Mouse (Mus musculus) MEL (cell line): ENCODE results near the gene Il15ra. TPM values are rescaled to one million over a fixed set of nuclear protein-coding genes. Genes with fewer than 3 reads are reported as not detected.

Experiments used
- DNase-seq: peaks from one replicate; pipeline ENCODE4 v3.0.0; 2011; ENCODE audit warnings: low read depth, low spot score
- H3K27ac ChIP-seq: 2 replicates; pipeline ENCODE4 v1.5.1; 2012; ENCODE audit warnings: low read depth, mild to moderate bottlenecking, control low read depth, low read length, moderate library complexity; ENCODE audit not compliant: control insufficient read depth
- H3K27me3 ChIP-seq, 2 experiments: fragments of 150-350 bp in 1 of 2; sonication (generic) in 1 of 2; 2 replicates each; pipeline ENCODE4 v1.6.1; 2012; ENCODE audit warnings: low read length in 2 of 2, mild to moderate bottlenecking in 2 of 2, improper control_type of control experiment in 1 of 2, moderate library complexity in 1 of 2; ENCODE audit not compliant: insufficient read depth in 2 of 2, control insufficient read depth in 1 of 2
- H3K36me3 ChIP-seq, 2 experiments: 2 replicates each; pipeline ENCODE4 v1.6.1; 2012 to 2014; ENCODE audit warnings: low read length in 2 of 2, improper control_type of control experiment in 1 of 2, inconsistent platforms in 1 of 2, mild to moderate bottlenecking in 1 of 2; ENCODE audit not compliant: insufficient read depth in 2 of 2, control insufficient read depth in 1 of 2
- H3K4me1 ChIP-seq, 2 experiments: fragments of 150-350 bp in 1 of 2; sonication (generic) in 1 of 2; 2 replicates each; pipeline ENCODE4 v1.6.1; 2012; ENCODE audit warnings: low read length in 2 of 2, improper control_type of control experiment in 1 of 2, mild to moderate bottlenecking in 1 of 2; ENCODE audit not compliant: insufficient read depth in 2 of 2, control insufficient read depth in 1 of 2
- H3K4me3 ChIP-seq, 2 experiments: fragments of 150-350 bp in 1 of 2; sonication (generic) in 1 of 2; 2 replicates each; pipeline ENCODE4 v1.5.1; 2012; ENCODE audit warnings: low read depth in 2 of 2, low read length in 2 of 2, mild to moderate bottlenecking in 2 of 2, moderate library complexity in 2 of 2, control low read depth in 1 of 2, improper control_type of control experiment in 1 of 2; ENCODE audit not compliant: control insufficient read depth in 1 of 2, insufficient read depth in 1 of 2
- H3K79me2 ChIP-seq: 2 replicates; pipeline ENCODE4 v1.6.1; 2012; ENCODE audit warnings: mild to moderate bottlenecking, low read length, moderate library complexity; ENCODE audit not compliant: control insufficient read depth, poor library complexity, insufficient read depth
- H3K9ac ChIP-seq: 2 replicates; pipeline ENCODE4 v1.6.1; 2012; ENCODE audit warnings: low read depth, mild to moderate bottlenecking, control low read depth, low read length, moderate library complexity; ENCODE audit not compliant: control insufficient read depth, poor library complexity, severe bottlenecking
- H3K9me3 ChIP-seq: fragments of 150-350 bp; sonication (generic); replicated peaks from 2 replicates; pipeline ENCODE4 v1.6.1; 2012; ENCODE audit warnings: mild to moderate bottlenecking, low read length, improper control_type of control experiment, moderate library complexity; ENCODE audit not compliant: insufficient read depth
- BHLHE40 ChIP-seq: IDR thresholded peaks from 2 replicates; pipeline ENCODE4 v1.6.1; 2012; ENCODE audit warnings: low read depth, mild to moderate bottlenecking, inconsistent platforms, low read length, improper control_type of control experiment, borderline replicate concordance
- CHD1 ChIP-seq: IDR thresholded peaks from 2 replicates; pipeline ENCODE4 v1.6.1; 2012; ENCODE audit warnings: low read depth, mild to moderate bottlenecking, inconsistent platforms, low read length, improper control_type of control experiment
- E2F4 ChIP-seq: IDR thresholded peaks from 2 replicates; pipeline ENCODE4 v1.6.1; 2011; ENCODE audit warnings: low read depth, low read length, improper control_type of control experiment, borderline replicate concordance
- EP300 ChIP-seq, 2 experiments: IDR thresholded peaks; 2 replicates each; pipeline ENCODE4 v1.6.1; 2011; ENCODE audit warnings: improper control_type of control experiment in 2 of 2, low read length in 2 of 2, low read depth in 1 of 2, mild to moderate bottlenecking in 1 of 2
- ETS1 ChIP-seq: IDR thresholded peaks from 2 replicates; pipeline ENCODE4 v1.6.1; 2012; ENCODE audit warnings: low read depth, mild to moderate bottlenecking, inconsistent platforms, low read length, improper control_type of control experiment, moderate library complexity
- GABPA ChIP-seq: IDR thresholded peaks from 2 replicates; pipeline ENCODE4 v1.6.1; 2012; ENCODE audit warnings: low read depth, mild to moderate bottlenecking, inconsistent platforms, low read length, improper control_type of control experiment, moderate library complexity
- HCFC1 ChIP-seq: IDR thresholded peaks from 2 replicates; pipeline ENCODE4 v1.6.1; 2012; ENCODE audit warnings: low read depth, mild to moderate bottlenecking, inconsistent platforms, low read length, improper control_type of control experiment, moderate library complexity
- JUND ChIP-seq: IDR thresholded peaks from 2 replicates; pipeline ENCODE4 v1.6.1; 2011; ENCODE audit warnings: low read depth, mild to moderate bottlenecking, improper control_type of control experiment, low read length
- KAT2A ChIP-seq: conservative IDR thresholded peaks from 2 replicates; pipeline ENCODE4 v1.6.1; 2012; ENCODE audit warnings: low read depth, low read length, improper control_type of control experiment, inconsistent platforms
- MAZ ChIP-seq: IDR thresholded peaks from 2 replicates; pipeline ENCODE4 v1.6.1; 2012; ENCODE audit warnings: low read depth, mild to moderate bottlenecking, inconsistent platforms, low read length, improper control_type of control experiment
- MYB ChIP-seq: IDR thresholded peaks from 2 replicates; pipeline ENCODE4 v1.6.1; 2011; ENCODE audit warnings: mild to moderate bottlenecking, low read depth, low read length, improper control_type of control experiment
- NELFE ChIP-seq: IDR thresholded peaks from 2 replicates; pipeline ENCODE4 v1.6.1; 2011; ENCODE audit warnings: low read depth, low read length, improper control_type of control experiment
- POLR2AphosphoS2 ChIP-seq: IDR thresholded peaks from 2 replicates; pipeline ENCODE4 v1.6.1; 2011; ENCODE audit warnings: low read length, improper control_type of control experiment
- POLR2AphosphoS5 ChIP-seq: IDR thresholded peaks from 2 replicates; pipeline ENCODE4 v1.6.1; 2012; ENCODE audit warnings: low read depth, borderline replicate concordance, mild to moderate bottlenecking, inconsistent platforms, low read length, moderate library complexity, mixed read lengths
- RAD21 ChIP-seq: IDR thresholded peaks from 2 replicates; pipeline ENCODE4 v1.6.1; 2011; ENCODE audit warnings: mild to moderate bottlenecking, low read depth, low read length, improper control_type of control experiment
- RCOR1 ChIP-seq: IDR thresholded peaks from 2 replicates; pipeline ENCODE4 v1.6.1; 2012; ENCODE audit warnings: low read depth, mild to moderate bottlenecking, inconsistent platforms, low read length, improper control_type of control experiment
- TAL1 ChIP-seq: IDR thresholded peaks from 2 replicates; pipeline ENCODE4 v1.6.1; 2012; ENCODE audit warnings: mild to moderate bottlenecking, inconsistent platforms, low read length, moderate library complexity, mixed read lengths
- TBP ChIP-seq: IDR thresholded peaks from 2 replicates; pipeline ENCODE4 v1.8.0; 2011; ENCODE audit warnings: low read depth, low read length, improper control_type of control experiment
- TCF12 ChIP-seq: IDR thresholded peaks from 2 replicates; pipeline ENCODE4 v1.6.1; 2014; ENCODE audit warnings: low read depth, mild to moderate bottlenecking, inconsistent platforms, low read length, improper control_type of control experiment, moderate library complexity
- ZC3H11A ChIP-seq: IDR thresholded peaks from 2 replicates; pipeline ENCODE4 v1.6.1; 2012; ENCODE audit warnings: low read depth, mild to moderate bottlenecking, inconsistent platforms, low read length, improper control_type of control experiment
- ZKSCAN1 ChIP-seq: IDR thresholded peaks from 2 replicates; pipeline ENCODE4 v1.6.1; 2012; ENCODE audit warnings: low read depth, mild to moderate bottlenecking, inconsistent platforms, low read length, improper control_type of control experiment, moderate library complexity
- ZMIZ1 ChIP-seq: IDR thresholded peaks from 2 replicates; pipeline ENCODE4 v1.6.1; 2012; ENCODE audit warnings: low read depth, mild to moderate bottlenecking, inconsistent platforms, low read length, improper control_type of control experiment, moderate library complexity
- ZNF384 ChIP-seq: IDR thresholded peaks from 2 replicates; pipeline ENCODE4 v1.6.1; 2012; ENCODE audit warnings: low read depth, mild to moderate bottlenecking, inconsistent platforms, low read length, improper control_type of control experiment
- polyA plus RNA-seq, 2 experiments: library from polyadenylated mRNA; stranded (reverse) in 1 of 2; unstranded in 1 of 2; fragments of >175 nt in 1 of 2; fragments of >200 nt in 1 of 2; gene quantifications; 2 replicates each; pipeline versions ENCODE4 v1.2.1 to v1.2.4; 2012; ENCODE audit warnings: low replicate concordance in 2 of 2, low read depth in 1 of 2; ENCODE audit not compliant: insufficient read length in 2 of 2, insufficient read depth in 1 of 2, missing spikeins in 1 of 2
- total RNA-seq: library from RNA; depleted of rRNA; stranded (reverse); fragments of 300-350 nt; gene quantifications from 2 replicates; pipeline ENCODE4 v1.2.3, GENCODE M21; 2012

The Il15ra gene
- total and polyA plus RNA-seq, 3 experiments: 0.50 to 0.95 TPM; not detected in 1

DNA sequence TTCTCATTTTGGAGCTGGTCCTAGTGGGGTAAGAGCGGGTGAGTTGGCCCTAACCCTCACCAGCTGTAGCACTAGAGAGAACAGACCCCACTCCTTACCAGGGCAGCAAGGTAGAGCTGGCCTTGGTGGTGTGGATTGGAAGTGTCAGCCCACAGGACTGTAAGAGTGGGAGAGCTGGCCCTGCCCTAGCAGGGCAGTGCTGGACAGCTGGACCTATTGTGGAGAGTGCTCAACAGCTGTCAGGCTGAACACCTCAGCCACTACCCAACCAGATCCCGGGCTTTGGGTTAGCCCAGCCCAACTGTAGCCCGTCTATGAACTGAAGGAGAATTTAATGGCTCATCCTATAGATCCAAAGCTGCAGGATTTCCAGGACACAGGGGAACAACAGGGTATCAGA, 33.7 kb downstream of the Il15ra start:
- Histone ChIP-seq H3K4me1 (no peaks in the 10 kb centered on the region; a peak in 1 of 4 replicates), H3K4me3 (no peak overlapping the region), H3K27ac (no peak overlapping the region), H3K9ac (no peak overlapping the region), H3K9me3 (no peaks in the 10 kb centered on the region), H3K79me2 (no peaks in the 10 kb centered on the region), H3K27me3 (no peaks in the 10 kb centered on the region), H3K36me3 (no peaks in the 10 kb centered on the region; a peak in 1 of 4 replicates)
- DNase-seq: no peak
- TF ChIP-seq RCOR1 (no peak), RAD21 (no peak), NELFE (no peak), ZC3H11A (no peak), TAL1 (no peak), HCFC1 (no peak), GABPA (no peak), ZNF384 (no peak), JUND (no peak), E2F4 (no peak), MAZ (no peak), TCF12 (no peak), CHD1 (no peak), EP300 (IDR thresholded peaks at IDR 0.05; ENCODE audit: low read depth in 1 of 2, low read length in 2 of 2) (no peak), TBP (no peak), ETS1 (no peak), BHLHE40 (no peak), ZKSCAN1 (no peak), ZMIZ1 (no peak), POLR2AphosphoS5 (no peak)

DNA sequence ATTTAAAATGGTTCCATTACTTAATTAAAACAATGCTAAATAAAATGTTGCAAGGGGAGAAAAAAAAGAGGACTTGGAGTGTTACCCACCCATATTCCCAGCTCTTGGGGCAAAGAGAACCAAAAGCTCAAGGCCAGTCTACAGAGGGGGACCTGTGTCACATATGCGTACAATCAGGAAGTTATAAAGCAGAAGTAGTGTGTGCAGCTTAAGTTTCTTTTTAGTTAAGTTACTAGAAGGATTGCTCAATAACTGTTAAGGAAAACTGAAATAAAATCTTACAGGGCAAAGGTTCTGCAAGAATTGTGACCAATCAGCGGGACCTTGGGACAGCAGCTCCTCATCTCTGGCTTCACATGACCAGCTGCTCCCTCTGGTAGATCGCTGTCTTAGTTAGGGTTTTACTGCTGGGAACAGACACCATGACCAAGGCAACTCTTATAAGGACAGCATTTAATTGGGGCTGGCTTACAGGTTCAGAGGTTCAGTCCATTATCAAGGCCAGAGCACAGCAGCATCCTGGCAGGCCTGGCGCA, 34.5 kb downstream of the Il15ra start:
- H3K27me3 ChIP-seq: no peaks in the 10 kb centered on the region
- H3K4me3 ChIP-seq: no peak overlapping the region
- no peaks in the 10 kb centered on the region for H3K79me2 ChIP-seq
- TF ChIP-seq ETS1 (no peak), KAT2A (no peak), MYB (no peak), POLR2AphosphoS2 (no peak)
- no peak overlapping the region for H3K9ac ChIP-seq
- H3K27ac ChIP-seq: no peak overlapping the region
- H3K4me1 ChIP-seq: no peaks in the 10 kb centered on the region; a peak in 1 of 4 replicates
- peak; percentile 35 for DNase-seq
- no peaks in the 10 kb centered on the region for H3K9me3 ChIP-seq
- no peaks in the 10 kb centered on the region; a peak in 1 of 4 replicates for H3K36me3 ChIP-seq
